Mouse (Mus musculus): ENCODE measurements around the gene Sqstm1. TPM values are rescaled to one million over a fixed set of nuclear protein-coding genes. Genes with fewer than 3 reads are reported as not detected.

Gene Sqstm1
- total and polyA plus RNA-seq, 3 experiments = 187 to 223 TPM; not detected in 1

GRCm38 (mm10) chr11:50161578-50162304 is 48.9 kb downstream of the Sqstm1 start (continued):
- 0 out of 2 replicates have a peak, but pooled peaks have one; percentile 12 for TF ChIP-seq ELF1 (IDR thresholded peaks at IDR 0.05; ENCODE audit: low read depth, low read length)
- TF ChIP-seq POLR2AphosphoS2 (IDR thresholded peaks at IDR 0.05; ENCODE audit: low read length) = no peak
- TF ChIP-seq MAFK (IDR thresholded peaks at IDR 0.05; ENCODE audit: borderline replicate concordance, low read depth, low read length) = no peak
- no peak for TF ChIP-seq JUND (IDR thresholded peaks at IDR 0.05; ENCODE audit: low read depth, low read length)
- peak; percentile 95 to 99 (median 98) for TF ChIP-seq CTCF (IDR thresholded peaks at IDR 0.05 in 2 of 3, conservative IDR thresholded peaks at IDR 0.05 in 1 of 3; ENCODE audit: control insufficient read depth in 1 of 3, insufficient read depth in 1 of 3, low read depth in 2 of 3, low read length in 3 of 3, poor library complexity in 1 of 3, severe bottlenecking in 1 of 3)
- TF ChIP-seq MAX (IDR thresholded peaks at IDR 0.05; ENCODE audit: low read length) = no peak
- TF ChIP-seq MAZ (IDR thresholded peaks at IDR 0.05; ENCODE audit: low read depth, low read length) = no peak
- no peak for TF ChIP-seq ZKSCAN1 (IDR thresholded peaks at IDR 0.05; ENCODE audit: low read depth, low read length)
- TF ChIP-seq ZC3H11A (IDR thresholded peaks at IDR 0.05; ENCODE audit: low read depth, low read length) = peak; percentile 76
- TF ChIP-seq NELFE (IDR thresholded peaks at IDR 0.05; ENCODE audit: low read depth, low read length) = no peak
- TF ChIP-seq TBP (IDR thresholded peaks at IDR 0.05; ENCODE audit: low read depth, low read length) = no peak
- TF ChIP-seq UBTF (IDR thresholded peaks at IDR 0.05; ENCODE audit: borderline replicate concordance, insufficient read depth, low read depth, low read length) = no peak
- no peak for TF ChIP-seq TAL1 (IDR thresholded peaks at IDR 0.05; ENCODE audit: low read length)
- TF ChIP-seq MYB (IDR thresholded peaks at IDR 0.05; ENCODE audit: low read depth, low read length) = no peak

- Histone ChIP-seq H3K9me3 (replicated peaks; ENCODE audit: insufficient read depth, low read length) (no peaks in the 10 kb centered on the region), H3K4me3 (ENCODE audit: control insufficient read depth in 1 of 2, insufficient read depth in 1 of 2, low read depth in 2 of 2, low read length in 2 of 2) (no peak overlapping the region), H3K36me3 (ENCODE audit: control insufficient read depth in 1 of 2, insufficient read depth in 2 of 2, low read length in 2 of 2) (peaks cover 0 to 4% of the 10 kb centered on the region in 2 experiments; a peak in 2 of 4 replicates), H3K27ac (ENCODE audit: control insufficient read depth, low read depth, low read length) (no peak overlapping the region), H3K4me1 (ENCODE audit: control insufficient read depth in 1 of 2, insufficient read depth in 2 of 2, low read length in 2 of 2) (no peaks in the 10 kb centered on the region), H3K27me3 (ENCODE audit: control insufficient read depth in 1 of 2, insufficient read depth in 2 of 2, low read length in 2 of 2) (no peaks in the 10 kb centered on the region), H3K79me2 (ENCODE audit: control insufficient read depth, insufficient read depth, low read length, poor library complexity) (no peaks in the 10 kb centered on the region), H3K9ac (ENCODE audit: control insufficient read depth, low read depth, low read length, poor library complexity, severe bottlenecking) (no peak overlapping the region)
- DNase-seq (ENCODE audit: low read depth, low spot score) = no peak
- no peak for TF ChIP-seq TCF12 (IDR thresholded peaks at IDR 0.05; ENCODE audit: low read depth, low read length)
- no peak for TF ChIP-seq ELF1 (IDR thresholded peaks at IDR 0.05; ENCODE audit: low read depth, low read length)
- no peak for TF ChIP-seq ZMIZ1 (IDR thresholded peaks at IDR 0.05; ENCODE audit: low read depth, low read length)
- no peak for TF ChIP-seq MXI1 (IDR thresholded peaks at IDR 0.05; ENCODE audit: low read depth, low read length)
- TF ChIP-seq MYC (IDR thresholded peaks at IDR 0.05; ENCODE audit: low read depth, low read length) = no peak
- no peak for TF ChIP-seq POLR2AphosphoS2 (IDR thresholded peaks at IDR 0.05; ENCODE audit: low read length)
- no peak for TF ChIP-seq HCFC1 (IDR thresholded peaks at IDR 0.05; ENCODE audit: low read depth, low read length)
- TF ChIP-seq NELFE (IDR thresholded peaks at IDR 0.05; ENCODE audit: low read depth, low read length) = no peak
- no peak for TF ChIP-seq USF1 (IDR thresholded peaks at IDR 0.05; ENCODE audit: low read depth, low read length)
- TF ChIP-seq TAL1 (IDR thresholded peaks at IDR 0.05; ENCODE audit: low read length) = no peak
- TF ChIP-seq BHLHE40 (IDR thresholded peaks at IDR 0.05; ENCODE audit: borderline replicate concordance, low read depth, low read length) = no peak
- TF ChIP-seq SMC3 (IDR thresholded peaks at IDR 0.05; ENCODE audit: low read depth, low read length) = no peak
Observed at GRCm38 (mm10) chr11:50159347-50159746, 51.3 kb downstream of the Sqstm1 start.

Data from MEL (cell line).